Mouse (Mus musculus): ENCODE data around the gene Txndc17.

The Txndc17 gene

GRCm38 (mm10) chr11:72223414-72223813 lies 16.1 kb downstream of the Txndc17 start:
- no peak for DNase-seq (ENCODE audit: extremely low spot score)

- DNase-seq (ENCODE audit: extremely low spot score) = peak; percentile 62
Observed at GRCm38 (mm10) chr11:72224865-72225264, 17.5 kb downstream of the Txndc17 start.

- no peak for DNase-seq (ENCODE audit: extremely low spot score)
Observed at GRCm38 (mm10) chr11:72226020-72226791, 18.9 kb downstream of the Txndc17 start.

- DNase-seq (ENCODE audit: extremely low spot score) = no peak
Observed at GRCm38 (mm10) chr11:72226901-72227300, 19.6 kb downstream of the Txndc17 start.

GRCm38 (mm10) chr11:72228513-72228912 lies 21.2 kb downstream of the Txndc17 start:
- DNase-seq (ENCODE audit: extremely low spot score) = no peak

GRCm38 (mm10) chr11:72232068-72232467 lies 24.7 kb downstream of the Txndc17 start:
- no peak for DNase-seq (ENCODE audit: extremely low spot score)

GRCm38 (mm10) chr11:72232991-72233390 lies 25.6 kb downstream of the Txndc17 start:
- DNase-seq (ENCODE audit: extremely low spot score) = no peak

- no peak for DNase-seq (ENCODE audit: extremely low spot score)
Observed at GRCm38 (mm10) chr11:72234013-72234412, 26.7 kb downstream of the Txndc17 start.

- no peak for DNase-seq (ENCODE audit: extremely low spot score)
Observed at GRCm38 (mm10) chr11:72240062-72240860, 32.9 kb downstream of the Txndc17 start.

GRCm38 (mm10) chr11:72245196-72245753 lies 37.9 kb downstream of the Txndc17 start:
- no peak for DNase-seq (ENCODE audit: extremely low spot score)

- DNase-seq (ENCODE audit: extremely low spot score) = no peak
Observed at GRCm38 (mm10) chr11:72255629-72256028, 48.3 kb downstream of the Txndc17 start.

GRCm38 (mm10) chr11:72256441-72256840 lies 49.1 kb downstream of the Txndc17 start:
- no peak for DNase-seq (ENCODE audit: extremely low spot score)

Data from embryo, embryonic 9.5 days (tissue).